Mouse (Mus musculus): ENCODE measurements around the gene Pcyt2.

Pcyt2 gene

GRCm38 (mm10) chr11:120633520-120634343 is 16.0 kb upstream of the Pcyt2 start, which contains the start of gene Mafg:
Mafg (minus strand) TSS chr11:120633600.
- DNase-seq (ENCODE audit: low read depth, low spot score): peak; percentile 97

GRCm38 (mm10) chr11:120632559-120633519 is 15.1 kb upstream of the Pcyt2 start:
- peak; percentile 72 for DNase-seq (ENCODE audit: low read depth, low spot score)

DNA sequence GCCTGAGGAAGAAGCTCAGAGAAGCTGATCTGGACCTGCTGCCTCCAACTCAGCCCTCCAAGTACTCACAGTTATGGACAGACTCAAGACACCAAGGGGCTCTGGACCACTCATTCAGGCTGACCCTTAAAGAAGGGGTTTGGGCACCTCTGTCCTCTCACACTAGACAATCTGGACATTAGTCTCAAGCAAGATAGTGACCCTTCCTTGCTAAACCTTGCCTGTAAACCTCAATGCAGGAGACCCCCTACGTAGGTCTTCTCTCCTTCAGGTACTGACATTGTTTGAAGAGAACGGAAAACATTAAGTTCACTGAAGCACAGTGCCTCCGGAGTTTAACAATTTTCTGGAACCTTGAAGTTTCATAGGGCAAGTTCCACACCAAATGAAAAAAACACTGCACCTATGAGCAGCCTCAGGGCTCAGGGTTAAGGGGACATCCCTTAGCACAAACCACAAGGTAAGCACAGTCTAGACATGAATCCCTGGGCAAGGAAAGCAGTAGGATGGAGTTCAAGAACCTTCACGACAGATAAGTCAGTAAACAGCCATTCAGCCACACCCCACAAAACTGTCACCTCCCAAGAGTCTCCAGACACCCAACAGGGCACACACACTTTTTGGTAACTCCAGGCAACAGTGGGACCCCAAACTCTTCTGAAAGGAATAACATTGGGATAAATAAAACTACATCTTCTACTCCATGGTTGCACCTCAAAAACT is 14.2 kb upstream of the Pcyt2 start:
- no peak for DNase-seq (ENCODE audit: low read depth, low spot score)

DNA sequence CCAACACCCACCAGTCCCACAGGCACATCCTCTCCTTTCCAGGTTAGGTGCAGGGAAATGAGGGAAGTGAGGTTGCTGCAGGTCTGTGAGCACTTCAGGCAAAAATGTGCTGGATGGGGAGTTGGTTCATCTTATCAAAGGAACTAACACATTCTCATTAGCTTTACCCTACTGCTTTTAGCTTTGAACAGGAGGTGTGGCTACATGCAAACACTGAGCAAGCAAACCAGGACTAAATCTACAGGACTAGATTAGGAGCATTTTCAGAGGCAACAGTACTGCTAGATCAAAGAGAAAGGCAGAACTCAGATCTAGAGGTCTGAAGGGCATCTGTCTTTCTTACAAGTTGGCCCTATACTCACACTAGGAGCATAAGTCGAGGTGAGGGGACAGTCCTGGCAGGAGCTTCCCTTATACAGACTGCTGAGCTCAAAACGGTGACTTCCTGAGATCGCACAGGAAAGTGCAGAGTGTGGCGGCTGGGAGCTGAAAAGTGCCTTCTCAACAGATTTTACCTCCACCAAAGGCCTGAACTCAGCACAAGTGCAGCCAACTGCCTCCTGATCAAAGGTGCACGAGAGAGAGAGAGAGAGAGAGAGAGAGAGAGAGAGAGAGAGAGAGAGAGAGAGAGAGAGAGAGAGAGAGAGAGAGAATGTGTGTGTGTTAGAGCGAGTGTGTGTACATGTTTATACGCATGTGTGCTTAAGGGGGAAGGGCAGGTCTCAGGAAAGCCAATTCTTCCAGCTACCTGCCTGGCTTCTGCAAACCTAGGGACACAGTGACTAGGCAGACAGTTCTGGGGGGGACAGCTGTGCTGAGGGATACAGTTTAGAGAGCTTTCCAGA is 13.4 kb upstream of the Pcyt2 start:
- DNase-seq (ENCODE audit: low read depth, low spot score): no peak

GRCm38 (mm10) chr11:120630401-120630871 is 12.7 kb upstream of the Pcyt2 start:
- DNase-seq (ENCODE audit: low read depth, low spot score): no peak

DNA sequence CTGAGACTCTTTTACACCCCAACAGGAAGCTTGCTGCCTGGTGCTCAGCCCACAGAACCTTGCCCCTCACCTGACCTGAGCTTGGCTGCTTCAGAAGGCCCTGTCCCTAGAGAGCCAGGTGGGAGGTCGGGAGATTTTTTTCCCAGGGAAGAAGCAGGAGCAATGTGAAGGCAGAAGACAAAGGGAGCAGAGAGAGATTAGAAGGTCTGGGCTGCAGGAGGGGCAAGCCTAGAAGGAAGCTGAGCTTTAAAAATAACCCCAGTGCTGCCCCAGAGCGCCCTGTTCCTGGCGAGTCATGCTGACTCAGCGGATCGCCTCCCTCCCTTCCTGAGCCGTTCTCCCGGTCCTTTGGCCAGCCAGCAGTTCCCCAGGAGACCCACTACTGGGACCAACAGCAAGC is 12.2 kb upstream of the Pcyt2 start:
- no peak for DNase-seq (ENCODE audit: low read depth, low spot score)

DNA sequence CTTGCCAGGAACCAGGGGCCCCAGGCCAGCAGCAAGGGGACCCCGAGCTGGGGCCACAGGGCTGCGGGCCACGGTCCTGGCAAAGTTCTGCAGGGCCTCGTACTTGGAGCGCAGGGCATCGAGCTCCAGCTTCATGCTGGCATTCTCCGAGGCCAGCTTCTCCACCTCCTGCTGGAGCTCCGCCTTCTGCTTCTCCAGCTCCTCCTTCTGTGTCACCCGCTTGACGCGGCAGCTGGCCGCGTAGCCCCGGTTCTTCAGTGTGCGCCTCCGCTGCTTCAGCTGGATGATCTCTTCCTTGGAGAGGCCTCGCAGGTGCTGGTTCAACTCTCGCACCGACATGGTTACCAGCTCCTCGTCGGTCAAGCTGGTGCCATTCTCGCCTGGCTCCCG is 11.6 kb upstream of the Pcyt2 start:
- DNase-seq (ENCODE audit: low read depth, low spot score): no peak

DNA sequence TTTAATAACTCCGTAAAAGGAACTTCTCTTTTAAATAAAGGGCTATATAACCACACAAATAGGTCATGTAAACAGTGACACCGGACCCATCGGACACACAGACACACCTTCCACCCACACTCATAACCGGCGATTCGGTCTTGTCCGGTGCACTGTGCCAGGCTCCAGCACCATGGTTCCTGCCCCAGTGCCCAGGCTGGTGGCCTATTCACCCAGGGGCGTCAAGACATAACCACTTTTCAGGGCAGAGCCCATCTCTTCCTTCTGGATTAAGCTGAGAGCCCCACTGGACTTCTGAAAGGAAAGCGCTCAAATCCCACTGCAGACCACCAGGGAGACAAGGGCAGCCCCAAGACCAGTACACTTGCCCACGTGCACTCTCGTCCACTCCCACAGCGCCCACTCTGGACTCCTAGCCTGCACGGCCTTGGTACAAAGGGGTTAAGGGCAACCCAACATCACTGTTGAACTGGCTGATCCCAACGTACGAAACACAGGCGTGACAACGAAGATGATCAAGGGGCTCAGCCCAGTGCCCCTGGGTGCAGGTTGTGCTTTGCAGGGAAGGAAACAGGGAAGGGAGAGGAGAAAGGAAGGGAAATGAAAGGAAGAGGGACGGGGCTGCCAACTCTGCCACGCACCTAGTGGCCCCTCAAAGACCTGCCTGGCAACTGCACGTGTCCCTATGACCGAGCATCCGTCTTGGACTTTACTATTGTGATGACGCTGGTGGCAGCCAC is 11.0 kb upstream of the Pcyt2 start:
- DNase-seq (ENCODE audit: low read depth, low spot score): no peak

DNA sequence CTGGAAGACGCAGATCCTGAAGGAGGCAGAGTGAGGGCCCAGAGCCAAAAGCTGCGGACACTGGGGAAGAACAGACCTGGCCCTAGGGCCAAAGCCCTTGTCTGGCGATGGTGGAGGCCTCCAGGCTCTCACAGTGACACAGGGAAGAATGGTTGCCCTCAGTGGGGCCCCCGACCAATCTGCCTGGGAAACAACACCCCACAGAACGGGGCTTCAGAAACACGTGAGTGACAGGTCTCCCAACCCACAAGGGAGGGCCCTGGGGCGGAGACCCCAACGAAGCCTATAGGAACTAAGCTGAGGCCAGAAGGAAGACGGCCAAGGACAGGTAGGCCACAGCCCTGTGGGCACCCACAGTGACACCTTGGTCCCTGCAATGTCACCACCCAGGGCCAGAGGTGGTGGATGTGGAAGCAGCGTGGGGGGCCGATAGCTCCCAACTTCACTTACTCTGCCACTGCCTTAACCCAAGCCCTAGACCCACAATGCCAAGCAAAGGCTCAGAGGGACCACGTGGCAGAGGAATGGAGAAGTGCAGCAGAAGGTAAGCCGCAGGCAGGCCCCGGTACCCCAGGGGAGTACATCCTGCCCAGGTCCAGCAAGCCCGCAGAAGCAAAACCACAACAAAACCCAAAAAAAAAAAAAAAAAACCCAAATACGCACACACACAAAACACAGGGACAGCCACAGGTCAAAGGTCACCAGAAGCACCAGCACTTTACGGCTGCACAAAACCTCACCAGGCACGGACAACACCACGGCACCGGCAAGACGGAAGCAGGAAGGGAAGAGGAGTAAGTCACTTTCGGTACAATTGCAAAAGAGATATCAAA is 9.9 kb upstream of the Pcyt2 start:
- no peak for DNase-seq (ENCODE audit: low read depth, low spot score)

- DNase-seq (ENCODE audit: low read depth, low spot score): no peak
Observed at GRCm38 (mm10) chr11:120626785-120627467, 9.2 kb upstream of the Pcyt2 start.

DNA sequence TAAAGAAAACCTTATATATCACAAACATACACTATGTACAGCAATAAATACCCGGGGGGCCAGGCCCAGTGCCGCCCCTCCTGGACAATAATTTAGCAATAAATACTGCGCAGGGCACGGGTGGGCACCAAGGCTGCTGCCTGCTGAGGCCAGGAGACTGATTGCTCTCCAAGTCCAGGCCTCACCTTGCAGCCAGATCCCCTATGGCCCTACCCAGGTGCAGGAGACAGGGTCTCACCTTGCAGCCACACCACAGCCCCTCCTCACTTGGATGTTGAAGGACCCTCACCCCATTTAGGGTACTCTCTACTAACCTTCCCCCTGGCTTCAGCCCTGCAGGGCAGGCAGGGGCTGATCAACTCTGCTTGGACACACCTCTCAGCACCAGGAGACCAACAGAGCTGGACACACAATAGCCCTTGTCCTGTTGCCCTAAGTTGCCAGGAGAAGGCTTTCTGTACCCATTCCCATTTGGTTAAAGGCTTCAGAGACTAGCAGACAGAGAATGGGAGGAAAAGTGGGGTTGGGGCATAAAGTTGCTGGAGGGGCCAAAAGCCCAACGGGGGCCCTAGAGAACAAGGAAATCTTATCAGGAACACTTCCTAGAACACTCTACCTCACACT is 7.5 kb upstream of the Pcyt2 start, which contains the start of gene Sirt7:
Sirt7 (minus strand) TSS at position 89 of the 624 bp plus-strand sequence.
- no peak for DNase-seq (ENCODE audit: low read depth, low spot score)

DNA sequence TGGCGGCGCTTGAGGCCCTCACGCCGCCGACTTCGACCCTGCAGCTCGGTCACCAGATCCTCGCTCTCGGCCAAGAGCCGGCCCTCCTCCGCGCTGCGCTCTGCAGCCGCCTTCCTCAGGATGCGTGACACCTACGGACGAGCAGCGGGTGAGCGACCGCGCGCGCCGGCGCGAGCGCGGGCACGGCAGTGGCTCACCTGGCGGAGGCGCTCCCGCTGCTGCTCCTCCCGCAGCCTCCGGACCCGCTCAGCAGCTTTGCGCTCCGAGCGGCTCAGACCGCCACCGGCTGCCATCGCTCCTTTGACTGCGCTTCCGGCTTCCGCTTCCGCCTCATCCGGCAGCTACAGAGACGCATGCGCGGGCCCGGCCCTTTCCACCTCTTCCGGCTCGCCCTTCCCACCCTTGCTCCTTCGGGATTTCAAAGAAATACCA is 7.0 kb upstream of the Pcyt2 start:
- DNase-seq (ENCODE audit: low read depth, low spot score): peak; percentile 81

DNA sequence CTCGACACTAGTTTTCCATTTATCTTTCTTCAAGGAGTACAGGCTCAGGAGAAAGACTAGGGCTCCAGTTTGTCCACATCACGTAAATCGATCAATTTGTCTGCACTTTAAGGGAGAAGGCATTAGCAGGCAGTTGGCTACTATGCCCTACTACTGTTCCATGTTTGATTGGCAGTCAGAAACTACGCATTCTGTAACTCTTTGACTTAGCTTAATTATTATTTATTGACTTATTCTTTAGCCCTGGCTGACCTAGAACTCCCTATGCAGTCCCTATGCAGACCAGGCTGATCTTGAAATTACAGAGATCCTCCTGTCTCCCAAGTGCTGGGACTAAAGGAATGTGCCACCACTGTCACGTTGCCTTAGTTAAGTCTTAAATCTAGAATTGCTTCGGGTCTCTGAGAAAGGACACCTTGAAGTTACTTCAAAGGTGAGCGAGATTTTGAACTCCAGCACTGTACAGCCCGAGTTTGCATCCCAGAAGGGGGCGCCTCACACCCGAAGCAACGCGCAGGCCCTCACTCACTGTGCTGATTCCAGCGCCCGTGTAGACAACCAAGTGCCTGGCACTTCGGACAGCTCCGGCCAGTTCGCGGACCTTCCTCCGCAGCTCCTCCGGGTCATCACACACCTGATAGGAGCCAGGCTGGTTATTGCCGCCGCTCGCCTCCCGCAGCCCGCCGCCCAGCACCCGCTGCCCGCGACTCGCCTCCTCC is 6.4 kb upstream of the Pcyt2 start:
- DNase-seq (ENCODE audit: low read depth, low spot score): peak; percentile 81

GRCm38 (mm10) chr11:120622805-120623204 is 5.1 kb upstream of the Pcyt2 start:
- no peak for DNase-seq (ENCODE audit: low read depth, low spot score)

DNA sequence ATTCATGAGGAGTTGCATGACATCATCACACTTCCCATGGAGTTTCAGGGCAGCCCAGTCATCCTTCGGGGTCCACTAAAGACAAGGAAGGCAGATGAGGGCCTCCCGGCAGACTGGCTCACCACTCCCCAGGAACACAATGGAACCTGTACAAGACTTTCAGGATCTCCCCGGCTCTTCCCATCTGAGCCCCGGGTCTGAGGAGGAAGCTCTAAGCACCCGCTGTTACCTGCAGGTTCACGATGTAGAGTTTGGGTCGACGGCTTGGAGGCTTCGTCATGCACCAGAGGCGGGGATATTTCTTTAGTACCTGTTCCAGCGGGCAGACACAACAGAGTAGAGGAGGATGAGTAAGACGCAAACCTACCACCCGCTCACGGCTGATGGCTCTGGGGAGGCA is 2.5 kb upstream of the Pcyt2 start:
- no peak for DNase-seq (ENCODE audit: low read depth, low spot score)

DNA sequence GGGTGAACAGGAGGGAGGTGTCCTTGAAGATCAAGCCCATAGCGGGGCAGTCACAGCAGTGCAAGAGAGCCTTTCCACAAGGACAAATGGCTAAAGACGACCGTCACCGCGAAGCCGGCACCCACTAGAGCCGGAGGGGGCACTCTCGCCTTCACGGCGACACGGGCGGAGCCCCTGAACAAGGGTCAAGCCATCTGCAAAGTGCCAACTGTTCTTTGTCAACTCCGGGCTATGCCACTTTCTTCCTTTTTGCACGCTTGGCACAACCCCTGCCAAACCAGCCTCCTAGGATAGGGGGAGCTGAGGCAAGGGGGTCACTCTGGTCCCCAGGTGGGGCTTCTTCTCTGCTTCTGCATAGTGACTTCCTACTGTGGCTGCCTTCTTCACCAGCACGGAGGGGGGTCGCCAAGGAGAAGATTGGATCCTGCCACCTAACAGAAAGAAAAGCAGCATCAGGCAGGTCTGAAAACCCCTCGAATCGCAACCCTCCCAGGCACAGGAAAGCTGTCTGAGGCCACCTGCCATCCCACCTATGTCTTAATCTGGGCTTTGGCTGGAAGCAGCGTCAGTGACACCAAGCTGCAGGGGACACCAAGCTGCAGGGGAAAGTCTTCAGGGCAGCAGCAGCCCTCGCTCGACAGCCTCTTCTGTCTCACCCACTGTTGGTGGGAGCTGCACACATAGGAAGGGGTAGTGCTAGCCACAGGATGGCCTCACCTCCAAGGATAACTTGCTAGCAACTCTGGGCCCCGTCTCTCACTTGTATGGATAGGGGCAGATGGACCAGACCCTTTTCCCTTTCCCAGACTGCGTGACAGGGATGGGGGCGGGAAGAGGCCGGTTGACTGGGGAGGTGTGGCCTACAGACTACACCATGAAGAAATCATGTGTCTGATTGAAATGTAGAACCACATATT is 1.1 kb upstream of the Pcyt2 start:
- DNase-seq (ENCODE audit: low read depth, low spot score): no peak
